Mouse (Mus musculus) kidney, embryonic 16.5 days (tissue): ENCODE results near the gene Fgfr2. TPM values are rescaled to one million over a fixed set of nuclear protein-coding genes. Genes with fewer than 3 reads are reported as not detected.

Experiments used
- ATAC-seq: fragments of 200-750 bp; cut with Nextera tagmentation; 2 replicates; pipeline ENCODE4 v1.8.0; 2017; ENCODE audit warnings: moderate TSS enrichment; ENCODE audit not compliant: low FRiP score, low TSS enrichment
- H3K27ac ChIP-seq: fragments of 300-500 bp; sonication (generic); 2 replicates; pipeline ENCODE4 v1.5.1; 2014; ENCODE audit warnings: low read length
- H3K27me3 ChIP-seq: fragments of 300-500 bp; sonication (generic); 2 replicates; pipeline ENCODE4 v1.6.1; 2014; ENCODE audit warnings: low read length, control low read depth, mixed read lengths; ENCODE audit not compliant: insufficient read depth
- H3K36me3 ChIP-seq: fragments of 300-500 bp; sonication (generic); 2 replicates; pipeline ENCODE4 v1.6.1; 2014; ENCODE audit warnings: low read length, control low read depth, mixed read lengths; ENCODE audit not compliant: insufficient read depth
- H3K4me1 ChIP-seq: fragments of 300-500 bp; sonication (generic); 2 replicates; pipeline ENCODE4 v1.6.1; 2014; ENCODE audit warnings: low read length, control low read depth, mixed read lengths; ENCODE audit not compliant: insufficient read depth
- H3K4me2 ChIP-seq: fragments of 300-500 bp; sonication (generic); replicated peaks from 2 replicates; pipeline ENCODE4 v1.6.1; 2014; ENCODE audit warnings: low read depth, low read length
- H3K4me3 ChIP-seq: fragments of 300-500 bp; sonication (generic); 2 replicates; pipeline ENCODE4 v1.5.1; 2014; ENCODE audit warnings: mild to moderate bottlenecking, low read length
- H3K9ac ChIP-seq: fragments of 300-500 bp; sonication (generic); replicated peaks from 2 replicates; pipeline ENCODE4 v1.6.1; 2014; ENCODE audit warnings: low read length
- H3K9me3 ChIP-seq: fragments of 300-500 bp; sonication (generic); 2 replicates; pipeline ENCODE4 v1.6.1; 2016; ENCODE audit warnings: low read length, control low read depth
- WGBS: fragments of 180-500 bp; shearing (Covaris S2); extraction: QIAGEN DNeasy Blood & Tissue Kit; methylation state at CpG from one replicate; pipeline ENCODE4 v1.1.7; 2014; 5-methylcytosine and 5-hydroxymethylcytosine counted together
- polyA plus RNA-seq: library from polyadenylated mRNA; unstranded; fragments of >200 nt; fragmentation: Nextera tagmentation; extraction: Ambion mirVana; gene quantifications from 2 replicates; pipeline ENCODE4 v1.2.1, GENCODE M21; 2015

Gene Fgfr2
- polyA plus RNA-seq, 1 experiment from 2014 or later, result 118 TPM

DNA sequence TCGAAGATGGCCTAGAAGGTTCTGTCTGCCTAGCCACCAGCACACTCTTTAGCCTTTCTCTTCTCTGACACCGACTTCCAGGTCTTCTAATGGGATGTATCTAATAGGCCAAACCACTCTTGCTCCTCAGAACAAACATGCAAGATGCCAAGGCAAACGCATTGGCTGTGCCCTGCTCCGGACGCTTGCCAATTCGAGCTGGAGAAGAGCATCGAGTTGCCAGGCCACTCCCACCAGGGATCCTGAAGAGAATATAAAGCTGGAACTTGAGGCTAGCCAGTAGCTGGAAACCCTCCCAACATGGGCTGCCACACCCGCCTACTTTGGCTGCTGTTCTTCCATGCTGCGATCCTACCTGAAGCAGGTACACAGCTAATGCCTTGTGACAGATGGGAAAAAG, 1949.0 kb downstream of the Fgfr2 start, which contains the start of gene 5430419D17Rik:
Gene 5430419D17Rik, plus strand, starts transcription at position 282 of the 400 bp plus-strand sequence.
- no peaks in the 10 kb centered on the region for H3K27me3 ChIP-seq
- ATAC-seq, result no peak
- H3K9ac ChIP-seq, result no peak within 1 kb of the TSS
- 91% methylated on average over 9 of the region's 9 CpGs for WGBS
- H3K36me3 ChIP-seq, result no peaks in the 10 kb centered on the region
- no peak within 1 kb of the TSS for H3K4me3 ChIP-seq
- no peaks in the 10 kb centered on the region for H3K9me3 ChIP-seq
- no peak within 1 kb of the TSS for H3K27ac ChIP-seq
- H3K4me2 ChIP-seq, result no peak within 1 kb of the TSS
- no peaks in the 10 kb centered on the region for H3K4me1 ChIP-seq

GRCm38 (mm10) chr7:131169099-131169498, 1954.1 kb downstream of the Fgfr2 start:
- H3K9me3 ChIP-seq, result no peaks in the 10 kb centered on the region
- no peaks in the 10 kb centered on the region for H3K36me3 ChIP-seq
- no peak overlapping the region for H3K4me3 ChIP-seq
- H3K27me3 ChIP-seq, result no peaks in the 10 kb centered on the region
- H3K9ac ChIP-seq, result no peak overlapping the region
- H3K4me2 ChIP-seq, result no peak overlapping the region
- H3K4me1 ChIP-seq, result no peaks in the 10 kb centered on the region
- no peak for ATAC-seq
- 27% methylated on average over 2 of the region's 2 CpGs for WGBS
- no peak overlapping the region for H3K27ac ChIP-seq

GRCm38 (mm10) chr7:131167771-131168170, 1955.4 kb downstream of the Fgfr2 start:
- no peak overlapping the region for H3K4me3 ChIP-seq
- no peak overlapping the region for H3K4me2 ChIP-seq
- no peak overlapping the region for H3K27ac ChIP-seq
- no peaks in the 10 kb centered on the region for H3K27me3 ChIP-seq
- no peak overlapping the region for H3K9ac ChIP-seq
- WGBS, result 80% methylated on average over 3 of the region's 3 CpGs
- H3K36me3 ChIP-seq, result no peaks in the 10 kb centered on the region
- no peaks in the 10 kb centered on the region for H3K4me1 ChIP-seq
- H3K9me3 ChIP-seq, result no peaks in the 10 kb centered on the region
- no peak for ATAC-seq

DNA sequence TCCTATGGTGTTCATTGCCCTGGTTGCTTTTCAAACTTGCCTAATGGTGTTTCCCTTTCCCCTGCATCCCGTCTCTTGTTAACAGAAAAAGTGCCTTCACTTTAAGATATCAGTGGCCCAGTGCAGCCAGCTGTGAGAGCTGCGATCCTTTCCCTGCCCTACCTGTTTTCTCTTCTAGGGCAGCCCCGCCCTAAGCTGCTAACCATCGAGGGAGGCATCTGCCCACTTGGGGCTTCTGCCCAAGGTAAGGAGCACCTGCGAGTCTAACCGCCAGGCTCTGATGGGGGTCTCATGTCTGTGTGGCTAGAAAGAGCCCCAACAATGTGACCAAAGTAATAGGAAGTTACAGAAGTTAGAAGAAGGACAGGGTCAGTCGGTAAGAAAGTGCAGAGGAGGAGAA, 1960.9 kb downstream of the Fgfr2 start:
- Histone ChIP-seq H3K4me3 (no peak overlapping the region), H3K9ac (no peak overlapping the region), H3K36me3 (no peaks in the 10 kb centered on the region), H3K4me1 (no peaks in the 10 kb centered on the region), H3K9me3 (no peaks in the 10 kb centered on the region), H3K4me2 (no peak overlapping the region), H3K27ac (no peak overlapping the region), H3K27me3 (no peaks in the 10 kb centered on the region)
- no peak for ATAC-seq
- WGBS, result 69% methylated on average over 7 of the region's 7 CpGs

DNA sequence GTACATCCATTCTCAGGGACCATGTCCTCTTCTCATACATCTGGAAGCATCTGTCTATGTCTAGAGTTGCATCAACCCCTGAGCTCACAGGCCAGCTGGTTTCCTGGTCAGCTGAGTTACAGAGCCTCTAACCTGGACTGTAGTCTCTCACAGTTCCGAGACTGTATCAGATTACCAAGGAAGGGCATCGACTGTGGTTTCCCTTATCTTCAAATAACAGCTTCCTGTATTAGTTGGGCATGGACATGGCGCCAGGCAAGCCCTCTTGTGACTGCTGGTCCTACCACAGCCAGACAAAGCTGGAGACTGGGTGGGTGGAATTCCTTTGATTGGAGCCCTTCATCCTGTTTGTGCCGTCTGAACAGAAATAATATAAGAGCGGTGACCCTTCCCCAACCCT, 1970.1 kb downstream of the Fgfr2 start:
- Histone ChIP-seq H3K9ac (no peak overlapping the region), H3K27ac (no peak overlapping the region), H3K36me3 (no peaks in the 10 kb centered on the region), H3K4me3 (no peak overlapping the region), H3K9me3 (no peaks in the 10 kb centered on the region), H3K4me2 (no peak overlapping the region), H3K4me1 (no peaks in the 10 kb centered on the region), H3K27me3 (no peaks in the 10 kb centered on the region)
- no peak for ATAC-seq
- 58% methylated on average over 5 of the region's 5 CpGs for WGBS

GRCm38 (mm10) chr7:131150179-131150578, 1973.0 kb downstream of the Fgfr2 start:
- Histone ChIP-seq H3K9ac (no peak overlapping the region), H3K4me1 (no peaks in the 10 kb centered on the region), H3K27me3 (no peaks in the 10 kb centered on the region), H3K36me3 (no peaks in the 10 kb centered on the region), H3K4me2 (no peak overlapping the region), H3K4me3 (no peak overlapping the region), H3K9me3 (no peaks in the 10 kb centered on the region), H3K27ac (no peak overlapping the region)
- no peak for ATAC-seq
- 89% methylated on average over 3 of the region's 3 CpGs for WGBS

DNA sequence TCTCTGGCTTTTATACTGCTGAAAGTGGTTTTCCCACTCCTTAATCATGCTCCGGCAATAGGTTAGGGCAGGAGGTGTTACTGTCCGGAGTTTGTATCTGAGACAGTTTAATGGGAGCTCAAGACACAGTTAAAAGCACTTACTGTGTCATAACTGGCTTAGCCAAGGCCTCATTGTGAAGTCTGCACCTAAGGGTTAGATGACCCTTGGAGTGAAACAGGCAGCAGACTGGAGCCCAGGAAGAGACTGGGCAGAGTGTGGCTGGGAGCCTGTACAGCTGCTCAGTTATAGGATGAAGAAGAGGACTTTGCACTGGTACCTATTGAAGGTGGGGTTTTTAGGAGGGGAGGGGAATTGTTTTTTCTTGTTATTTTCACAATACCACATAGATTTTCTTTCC, 1976.9 kb downstream of the Fgfr2 start, which contains the start of gene 4933402N03Rik:
Gene 4933402N03Rik, minus strand, starts transcription at position 101 of the 400 bp plus-strand sequence.
- WGBS, result 69% methylated on average over 2 of the region's 2 CpGs
- H3K9ac ChIP-seq, result no peak within 1 kb of the TSS
- H3K4me1 ChIP-seq, result no peaks in the 10 kb centered on the region
- H3K4me2 ChIP-seq, result no peak within 1 kb of the TSS
- H3K27me3 ChIP-seq, result no peaks in the 10 kb centered on the region
- H3K27ac ChIP-seq, result no peak within 1 kb of the TSS
- ATAC-seq, result no peak
- H3K9me3 ChIP-seq, result no peaks in the 10 kb centered on the region
- no peaks in the 10 kb centered on the region for H3K36me3 ChIP-seq
- H3K4me3 ChIP-seq, result no peak within 1 kb of the TSS

DNA sequence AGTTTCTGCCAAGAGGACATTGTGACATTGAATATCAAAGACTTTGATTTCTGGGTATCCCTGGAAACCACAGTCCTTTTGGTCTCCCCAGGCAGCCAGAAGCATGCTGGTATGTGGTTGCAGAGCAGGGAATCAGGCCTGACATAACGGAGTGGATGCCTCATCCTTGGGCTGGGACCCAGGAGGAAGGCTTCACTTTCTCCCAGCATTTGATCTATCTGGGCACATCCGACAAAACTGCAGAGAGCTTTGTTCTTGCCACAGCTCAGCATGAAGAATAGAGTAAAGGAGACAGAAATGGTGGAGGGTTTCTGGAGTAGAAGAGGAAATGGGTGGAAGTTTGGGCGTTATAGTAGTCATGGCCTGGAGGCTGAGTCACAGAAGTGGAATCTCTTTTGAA, 1990.0 kb downstream of the Fgfr2 start:
- no peak overlapping the region for H3K4me2 ChIP-seq
- 72% methylated on average over 3 of the region's 3 CpGs for WGBS
- H3K27ac ChIP-seq, result no peak overlapping the region
- H3K27me3 ChIP-seq, result no peaks in the 10 kb centered on the region
- no peaks in the 10 kb centered on the region for H3K4me1 ChIP-seq
- no peak overlapping the region for H3K9ac ChIP-seq
- ATAC-seq, result no peak
- H3K9me3 ChIP-seq, result no peaks in the 10 kb centered on the region
- H3K4me3 ChIP-seq, result no peak overlapping the region
- no peaks in the 10 kb centered on the region for H3K36me3 ChIP-seq

DNA sequence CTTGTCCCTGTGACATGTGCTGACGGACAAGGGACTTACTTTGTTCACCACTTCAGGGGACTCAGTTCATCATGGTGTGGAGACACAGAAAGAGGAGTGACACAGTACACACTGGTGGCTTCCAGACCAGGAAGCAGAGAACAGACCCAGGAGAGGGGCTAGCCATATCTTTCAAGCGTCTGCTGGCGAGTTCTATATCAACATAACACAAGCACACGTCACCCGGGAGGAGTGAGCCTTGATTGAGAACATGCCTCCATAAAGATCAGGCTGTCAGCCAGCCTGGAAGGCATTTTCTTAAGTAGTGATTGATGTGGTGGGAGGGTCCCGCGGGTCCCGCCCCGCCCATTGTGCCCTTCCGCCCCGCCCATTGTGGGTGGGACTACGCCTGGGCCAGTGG, 1993.1 kb downstream of the Fgfr2 start:
- Histone ChIP-seq H3K4me2 (no peak overlapping the region), H3K27ac (no peak overlapping the region), H3K9ac (no peak overlapping the region), H3K27me3 (no peaks in the 10 kb centered on the region), H3K4me1 (no peaks in the 10 kb centered on the region), H3K4me3 (no peak overlapping the region), H3K36me3 (no peaks in the 10 kb centered on the region), H3K9me3 (no peaks in the 10 kb centered on the region)
- WGBS, result 69% methylated on average over 12 of the region's 12 CpGs
- ATAC-seq, result no peak

DNA sequence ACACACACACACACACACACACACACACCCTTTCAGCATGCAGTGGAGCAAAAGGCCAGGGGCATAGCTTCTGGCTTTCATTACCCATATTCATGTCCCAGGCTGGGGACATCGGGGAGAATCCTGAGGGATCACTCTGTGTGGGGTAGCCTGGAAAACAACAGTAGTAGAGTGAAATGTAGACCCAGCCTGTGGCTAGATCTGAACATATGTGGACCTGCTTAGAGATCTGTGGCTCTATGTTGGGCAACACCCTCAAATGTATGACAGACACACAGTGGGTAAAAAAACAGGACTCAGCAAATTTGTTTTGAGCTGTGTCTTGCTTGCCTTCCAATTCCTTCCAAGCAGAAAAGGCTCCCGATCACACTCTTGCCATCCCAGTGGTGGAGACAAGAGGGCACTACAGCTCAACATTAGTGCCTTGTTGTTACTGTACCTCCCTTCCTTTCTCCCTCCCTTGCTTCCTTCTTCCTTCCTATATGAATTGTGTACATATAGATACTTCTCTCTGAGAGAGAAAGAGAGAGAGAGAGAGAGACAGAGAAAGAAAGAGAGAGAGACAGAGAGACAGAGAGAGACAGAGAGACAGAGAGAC, 2000.8 kb downstream of the Fgfr2 start:
- Histone ChIP-seq H3K27ac (no peak overlapping the region), H3K9ac (no peak overlapping the region), H3K4me1 (no peaks in the 10 kb centered on the region), H3K9me3 (no peaks in the 10 kb centered on the region), H3K36me3 (no peaks in the 10 kb centered on the region), H3K27me3 (no peaks in the 10 kb centered on the region), H3K4me2 (no peak overlapping the region), H3K4me3 (no peak overlapping the region)
- WGBS, result 93% methylated on average over 2 of the region's 2 CpGs
- no peak for ATAC-seq
